Mouse (Mus musculus) CH12.LX (cell line): ENCODE measurements around the gene Eif4e1b. TPM values are rescaled to one million over a fixed set of nuclear protein-coding genes. Genes with fewer than 3 reads are reported as not detected.

Experiments used
- DNase-seq: peaks from one replicate; pipeline ENCODE4 v3.0.0-alpha.2; 2013; ENCODE audit errors: extremely low read depth
- H3K27ac ChIP-seq: 2 replicates; pipeline ENCODE4 v1.5.1; 2012; ENCODE audit warnings: low read depth, mild to moderate bottlenecking, control low read depth, moderate library complexity; ENCODE audit not compliant: insufficient read depth
- H3K27me3 ChIP-seq: replicated peaks from 2 replicates; pipeline ENCODE3; 2012; ENCODE audit warnings: inconsistent platforms
- H3K36me3 ChIP-seq, 2 experiments: replicated peaks in 1 of 2; 2 replicates each; pipeline versions ENCODE3 to v1.6.1; 2012; ENCODE audit warnings: inconsistent platforms in 1 of 2, low read length in 1 of 2, mild to moderate bottlenecking in 1 of 2, mixed read lengths in 1 of 2, moderate library complexity in 1 of 2; ENCODE audit not compliant: control insufficient read depth in 1 of 2, insufficient read depth in 1 of 2
- H3K4me1 ChIP-seq, 2 experiments: 2 replicates each; pipeline ENCODE4 v1.6.1; 2012; ENCODE audit warnings: inconsistent platforms in 1 of 2, moderate library complexity in 1 of 2; ENCODE audit not compliant: insufficient read depth in 2 of 2, control insufficient read depth in 1 of 2
- H3K4me2 ChIP-seq: 2 replicates; pipeline ENCODE4 v1.6.1; 2012; ENCODE audit warnings: low read depth, mild to moderate bottlenecking, control low read depth; ENCODE audit not compliant: poor library complexity, insufficient read depth, severe bottlenecking
- H3K4me3 ChIP-seq, 3 experiments: fragments of 150-350 bp in 1 of 3; sonication (generic) in 1 of 3; replicated peaks in 1 of 3; 2 replicates each; pipeline versions ENCODE3 to v1.5.1; 2011 to 2012; ENCODE audit warnings: low read depth in 2 of 3, low read length in 2 of 3, mild to moderate bottlenecking in 2 of 3, moderate library complexity in 2 of 3, control low read depth in 1 of 3, improper control_type of control experiment in 1 of 3, inconsistent platforms in 1 of 3, mixed read lengths in 1 of 3; ENCODE audit not compliant: poor library complexity in 1 of 3
- H3K79me2 ChIP-seq: replicated peaks from 2 replicates; pipeline ENCODE4 v1.6.1; 2012; ENCODE audit warnings: mild to moderate bottlenecking, moderate library complexity; ENCODE audit not compliant: control insufficient read depth, poor library complexity, insufficient read depth, severe bottlenecking; ENCODE audit errors: extremely low read depth
- H3K9ac ChIP-seq: 2 replicates; pipeline ENCODE4 v1.6.1; 2012; ENCODE audit warnings: low read depth, mild to moderate bottlenecking, control low read depth, moderate library complexity; ENCODE audit not compliant: insufficient read depth
- H3K9me3 ChIP-seq: replicated peaks from 2 replicates; pipeline ENCODE3; 2012; ENCODE audit warnings: low read length, inconsistent platforms, mixed read lengths
- CHD1 ChIP-seq: IDR thresholded peaks from 2 replicates; pipeline ENCODE4 v1.6.1; 2012; ENCODE audit warnings: low read depth, low read length, improper control_type of control experiment, inconsistent platforms
- CHD2 ChIP-seq: IDR thresholded peaks from 2 replicates; pipeline ENCODE4 v1.6.1; 2011; ENCODE audit warnings: low read length, improper control_type of control experiment
- CTCF ChIP-seq, 2 experiments: IDR thresholded peaks in 1 of 2; conservative IDR thresholded peaks in 1 of 2; 2 replicates each; pipeline ENCODE4 v1.5.1; 2011 to 2012; ENCODE audit warnings: low read depth in 2 of 2, low read length in 2 of 2, improper control_type of control experiment in 1 of 2, inconsistent platforms in 1 of 2, mild to moderate bottlenecking in 1 of 2, moderate library complexity in 1 of 2
- E2F4 ChIP-seq: IDR thresholded peaks from 2 replicates; pipeline ENCODE4 v1.6.1; 2011; ENCODE audit warnings: low read depth, low read length, improper control_type of control experiment; ENCODE audit not compliant: insufficient replicate concordance
- EP300 ChIP-seq: IDR thresholded peaks from 2 replicates; pipeline ENCODE4 v1.6.1; 2011; ENCODE audit warnings: low read length, improper control_type of control experiment
- ETS1 ChIP-seq: conservative IDR thresholded peaks from 2 replicates; pipeline ENCODE4 v1.6.1; 2012; ENCODE audit warnings: low read depth, mild to moderate bottlenecking, inconsistent platforms, low read length, improper control_type of control experiment, moderate library complexity
- GABPA ChIP-seq: IDR thresholded peaks from 2 replicates; pipeline ENCODE4 v1.6.1; 2012; ENCODE audit warnings: low read depth, low read length, improper control_type of control experiment, inconsistent platforms; ENCODE audit not compliant: insufficient replicate concordance
- HCFC1 ChIP-seq: IDR thresholded peaks from 2 replicates; pipeline ENCODE4 v1.6.1; 2012; ENCODE audit warnings: low read depth, mild to moderate bottlenecking, inconsistent platforms, low read length, improper control_type of control experiment
- KAT2A ChIP-seq: IDR thresholded peaks from 2 replicates; pipeline ENCODE4 v1.6.1; 2012; ENCODE audit warnings: low read length, improper control_type of control experiment, inconsistent platforms; ENCODE audit not compliant: insufficient replicate concordance
- MAFK ChIP-seq: IDR thresholded peaks from 2 replicates; pipeline ENCODE4 v1.6.1; 2011; ENCODE audit warnings: low read length, improper control_type of control experiment; ENCODE audit not compliant: insufficient replicate concordance
- MAX ChIP-seq: IDR thresholded peaks from 2 replicates; pipeline ENCODE4 v1.6.1; 2011; ENCODE audit warnings: low read length, improper control_type of control experiment
- MEF2A ChIP-seq: IDR thresholded peaks from 2 replicates; pipeline ENCODE4 v1.6.1; 2014; ENCODE audit warnings: low read depth, mild to moderate bottlenecking, inconsistent platforms, low read length, improper control_type of control experiment, borderline replicate concordance
- MYC ChIP-seq: IDR thresholded peaks from 2 replicates; pipeline ENCODE4 v1.6.1; 2011; ENCODE audit warnings: low read depth, mild to moderate bottlenecking, improper control_type of control experiment, low read length
- NELFE ChIP-seq: IDR thresholded peaks from 2 replicates; pipeline ENCODE4 v1.6.1; 2011; ENCODE audit warnings: low read depth, low read length, improper control_type of control experiment
- POLR2A ChIP-seq: IDR thresholded peaks from 2 replicates; pipeline ENCODE4 v1.6.1; 2011; ENCODE audit warnings: low read depth, mild to moderate bottlenecking, improper control_type of control experiment, low read length
- RAD21 ChIP-seq: IDR thresholded peaks from 2 replicates; pipeline ENCODE4 v1.6.1; 2011; ENCODE audit warnings: low read depth, mild to moderate bottlenecking, low read length, improper control_type of control experiment, moderate library complexity
- SMC3 ChIP-seq: IDR thresholded peaks from 2 replicates; pipeline ENCODE4 v1.6.1; 2011; ENCODE audit warnings: low read depth, low read length, improper control_type of control experiment
- TCF12 ChIP-seq: IDR thresholded peaks from 2 replicates; pipeline ENCODE4 v1.6.1; 2014; ENCODE audit warnings: low read depth, mild to moderate bottlenecking, inconsistent platforms, low read length, improper control_type of control experiment
- USF1 ChIP-seq: IDR thresholded peaks from 2 replicates; pipeline ENCODE4 v1.6.1; 2014; ENCODE audit warnings: low read depth, mild to moderate bottlenecking, inconsistent platforms, low read length, improper control_type of control experiment
- USF2 ChIP-seq: conservative IDR thresholded peaks from 2 replicates; pipeline ENCODE4 v1.6.1; 2011; ENCODE audit warnings: low read depth, low read length, improper control_type of control experiment
- ZC3H11A ChIP-seq: IDR thresholded peaks from 2 replicates; pipeline ENCODE4 v1.6.1; 2012; ENCODE audit warnings: low read depth, mild to moderate bottlenecking, inconsistent platforms, low read length, improper control_type of control experiment
- ZKSCAN1 ChIP-seq: IDR thresholded peaks from 2 replicates; pipeline ENCODE4 v1.6.1; 2012; ENCODE audit warnings: low read depth, inconsistent platforms, low read length, improper control_type of control experiment, borderline replicate concordance
- dilution Hi-C: fragments of 300-500 bp; cut with MboI; formaldehyde crosslinking; loops from 2 replicates; pipeline ENCODE4 v1.14.3; 2020; ENCODE audit warnings: low sequenced_read_pairs; ENCODE audit not compliant: extremely low pct_unique_long_range_greater_than_20kb, extremely low pct_ligation_motif_present
- in situ Hi-C: fragments of 300-500 bp; cut with MboI; formaldehyde crosslinking; loops from 3 replicates; pipeline ENCODE4 v1.14.3; 2019; ENCODE audit warnings: low sequenced_read_pairs, low pct_ligation_motif_present, low pct_unique_long_range_greater_than_20kb, mixed read lengths
- polyA plus RNA-seq: library from polyadenylated mRNA; unstranded; fragments of >175 nt; gene quantifications from 2 replicates; pipeline ENCODE4 v1.2.1, GENCODE M21; 2012; ENCODE audit warnings: low read depth; ENCODE audit not compliant: insufficient read length
- total RNA-seq, 2 experiments: library from RNA; depleted of rRNA; stranded (reverse); fragments of 300-350 nt in 1 of 2; fragments of >200 nt in 1 of 2; gene quantifications; 2 replicates each; pipeline ENCODE4 v1.2.3; 2012 to 2014

Eif4e1b gene
- total and polyA plus RNA-seq, 3 experiments, result not detected

- dilution Hi-C loops (no loop called here), in situ Hi-C loops (no loop called here)
- H3K9ac ChIP-seq, result no peak overlapping the region
- no peak for DNase-seq
- H3K9me3 ChIP-seq, result no peaks in the 10 kb centered on the region
- no peaks in the 10 kb centered on the region for H3K79me2 ChIP-seq
- H3K4me1 ChIP-seq, result peaks cover 5 to 8% of the 10 kb centered on the region in 2 experiments
- no peak overlapping the region for H3K4me3 ChIP-seq
- no peaks in the 10 kb centered on the region for H3K36me3 ChIP-seq
- no peak for TF ChIP-seq MAX
- no peak for TF ChIP-seq E2F4
- TF ChIP-seq POLR2A, result no peak
- TF ChIP-seq TCF12, result no peak
- TF ChIP-seq USF1, result no peak
- no peak for TF ChIP-seq NELFE
- no peak for TF ChIP-seq RAD21
- no peak for TF ChIP-seq GABPA
- TF ChIP-seq CTCF (conservative IDR thresholded peaks at IDR 0.05 in 1 of 2, IDR thresholded peaks at IDR 0.05 in 1 of 2; ENCODE audit: low read depth in 2 of 2, low read length in 2 of 2), result no peak
- no peak for TF ChIP-seq MYC
- no peak for TF ChIP-seq USF2
- TF ChIP-seq SMC3, result no peak
- TF ChIP-seq, all 38 proteins: peak for 0
- no peak overlapping the region for H3K4me2 ChIP-seq
- H3K27ac ChIP-seq, result no peak overlapping the region
- peaks cover 55% of the 10 kb centered on the region for H3K27me3 ChIP-seq
Observed at GRCm38 (mm10) chr13:54821106-54821505, 37.3 kb downstream of the Eif4e1b start.

- Histone ChIP-seq H3K79me2 (no peaks in the 10 kb centered on the region), H3K4me1 (peaks cover 5 to 8% of the 10 kb centered on the region in 2 experiments), H3K4me3 (no peak overlapping the region), H3K4me2 (no peak overlapping the region), H3K9me3 (no peaks in the 10 kb centered on the region), H3K27ac (no peak overlapping the region), H3K9ac (no peak overlapping the region), H3K36me3 (no peaks in the 10 kb centered on the region), H3K27me3 (peaks cover 48% of the 10 kb centered on the region)
- DNase-seq, result no peak
- in situ Hi-C loops (no loop called here), dilution Hi-C loops (no loop called here)
- TF ChIP-seq ZC3H11A (no peak), KAT2A (no peak), POLR2A (no peak), ETS1 (no peak), EP300 (no peak), MAX (no peak), CHD2 (no peak), ZKSCAN1 (no peak), CHD1 (no peak), HCFC1 (no peak), MAFK (no peak), MEF2A (no peak), NELFE (no peak), SMC3 (no peak)
Observed at GRCm38 (mm10) chr13:54821931-54822330, 38.1 kb downstream of the Eif4e1b start.
